Mouse (Mus musculus) heart, adult 18-20 months (tissue): ENCODE data around the gene Cox8c. TPM values are rescaled to one million over a fixed set of nuclear protein-coding genes. Genes with fewer than 3 reads are reported as not detected.
A peak's percentile ranks its signal among the peaks of the same experiment; 100 is the strongest.

ENCODE experiments used
- DNase-seq, 2 experiments: peaks; one replicate each; pipeline ENCODE4 v3.0.0; 2021 to 2022; ENCODE audit warnings: mixed read lengths in 1 of 2
- long read RNA-seq, 2 experiments: library from polyadenylated mRNA; stranded (forward); transcript quantifications; one replicate each; pipeline ENCODE4 v2.0.0; 2021
- total RNA-seq, 2 experiments: library from RNA; stranded (reverse); gene quantifications; 2 replicates each; pipeline ENCODE4 v1.2.3; 2021

Gene Cox8c
- not detected for total RNA-seq
- long read RNA-seq, experiment 1, result 0 reads
- long read RNA-seq, experiment 2, result 0 reads

DNA sequence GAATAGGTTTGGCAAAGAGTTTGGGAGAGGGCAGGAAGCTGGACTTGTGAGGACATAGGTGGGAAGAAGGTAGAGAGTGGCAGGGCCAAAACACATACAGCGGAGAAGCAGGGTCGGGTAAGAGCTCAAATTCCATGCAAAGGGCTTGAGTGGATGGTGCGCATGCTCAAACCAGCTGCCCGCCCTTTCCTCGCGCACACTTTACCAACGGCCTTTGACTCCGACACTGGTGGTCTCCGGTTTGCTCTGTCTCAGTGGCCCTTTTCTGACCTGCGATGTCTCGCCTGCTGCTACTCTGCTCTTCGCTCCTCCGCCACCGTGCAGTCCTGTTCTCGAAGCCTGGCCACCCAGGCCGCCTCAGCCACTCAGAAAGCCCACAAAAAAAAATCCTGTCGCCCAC is at the start of gene Cox8c:
Gene Cox8c, plus strand, starts transcription at position 226 of the 400 bp plus-strand sequence.
- no peak for DNase-seq

DNA sequence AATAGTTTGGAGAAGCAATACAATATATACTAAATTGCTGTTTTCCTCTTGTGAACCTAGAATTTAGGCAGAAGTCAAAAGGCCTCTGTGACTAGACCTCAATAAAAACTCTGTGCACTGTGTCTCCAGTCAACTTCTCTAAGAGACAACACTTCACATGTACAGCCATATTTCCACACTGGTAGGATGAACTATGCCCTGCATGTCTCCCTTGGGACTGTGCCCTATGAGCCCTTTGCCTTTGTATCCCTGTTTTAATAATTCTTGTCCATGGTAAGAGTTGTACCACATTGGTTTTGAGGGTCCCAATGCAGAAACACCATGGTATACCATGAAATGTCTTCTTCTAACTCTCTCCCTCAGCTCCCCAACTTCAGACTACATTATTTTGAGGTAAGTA is 38.3 kb upstream of the Cox8c start:
- DNase-seq, result no peak

DNA sequence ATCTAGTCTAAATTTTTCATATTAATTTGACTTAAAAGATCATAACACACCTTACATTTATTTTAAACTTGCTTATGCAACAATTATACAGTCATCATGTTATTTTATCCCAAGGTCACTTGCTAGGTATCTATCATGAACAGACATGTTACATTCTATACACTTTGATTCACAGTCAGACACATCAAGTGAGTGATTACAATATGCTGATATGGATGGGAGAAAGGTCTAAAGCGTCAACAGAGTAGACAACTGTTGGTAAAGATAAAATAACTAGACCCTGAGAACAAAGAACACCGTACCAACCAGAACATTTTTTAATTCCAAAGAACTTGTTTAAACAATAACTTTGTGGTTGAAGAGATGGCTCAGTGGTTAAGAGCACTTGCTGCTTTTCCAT is 29.3 kb upstream of the Cox8c start:
- no peak for DNase-seq

DNA sequence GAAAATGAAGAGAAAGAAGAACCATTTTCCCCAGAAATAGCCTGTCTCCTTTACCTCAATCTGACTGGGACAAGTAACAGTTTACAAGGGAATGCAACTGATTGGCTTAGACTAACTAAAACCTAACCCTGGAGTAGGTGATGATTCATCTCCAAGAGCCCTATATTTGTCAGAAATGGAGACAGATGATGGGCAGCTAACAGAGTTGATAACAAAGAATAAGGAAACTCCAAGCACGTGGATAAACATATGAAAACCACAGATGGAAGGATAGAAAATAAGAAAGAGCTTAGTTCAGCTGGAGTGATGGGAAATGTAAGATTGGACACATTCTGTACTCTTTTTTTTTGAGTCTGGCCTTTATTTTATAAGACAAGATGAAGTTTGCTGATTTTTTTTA is 28.6 kb upstream of the Cox8c start:
- no peak for DNase-seq

DNA sequence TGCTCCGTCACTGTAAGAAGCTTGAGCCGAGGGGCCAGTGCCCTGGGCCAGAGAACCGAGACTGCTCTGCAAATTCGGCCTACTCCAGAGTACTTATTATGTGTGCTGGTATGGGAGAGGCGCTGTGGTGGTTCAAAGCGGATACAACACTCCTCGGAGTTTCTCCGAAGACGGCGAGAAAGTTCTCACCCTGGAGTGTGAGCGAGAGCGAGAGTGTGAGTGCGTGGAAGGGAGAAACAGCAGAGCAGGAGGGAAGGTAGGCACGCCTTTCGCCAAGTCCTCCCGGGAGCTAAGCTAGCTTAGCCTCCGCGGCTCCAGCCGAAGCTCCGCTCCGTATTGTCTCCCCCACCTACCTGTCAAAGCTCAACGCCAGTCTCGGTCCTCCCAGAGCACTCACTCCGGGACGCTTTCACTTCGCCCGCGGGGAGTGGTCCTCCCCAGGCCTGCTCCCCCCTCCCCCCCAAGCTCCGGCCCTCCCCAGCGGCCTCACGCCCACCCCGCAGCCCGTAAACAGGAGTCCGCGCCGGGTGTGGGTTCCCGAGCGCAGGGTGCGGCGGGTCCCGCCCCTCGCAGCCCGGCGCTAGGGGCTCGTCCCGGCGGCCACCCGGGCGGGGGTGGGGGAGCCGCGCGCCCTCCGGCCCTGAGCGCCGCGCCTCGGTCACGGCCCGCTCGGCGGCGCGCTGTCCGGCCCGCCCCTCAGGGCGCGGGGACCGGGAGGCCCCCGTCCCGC is 21.6 kb upstream of the Cox8c start:
- peak; percentile 47 to 58 for DNase-seq

DNA sequence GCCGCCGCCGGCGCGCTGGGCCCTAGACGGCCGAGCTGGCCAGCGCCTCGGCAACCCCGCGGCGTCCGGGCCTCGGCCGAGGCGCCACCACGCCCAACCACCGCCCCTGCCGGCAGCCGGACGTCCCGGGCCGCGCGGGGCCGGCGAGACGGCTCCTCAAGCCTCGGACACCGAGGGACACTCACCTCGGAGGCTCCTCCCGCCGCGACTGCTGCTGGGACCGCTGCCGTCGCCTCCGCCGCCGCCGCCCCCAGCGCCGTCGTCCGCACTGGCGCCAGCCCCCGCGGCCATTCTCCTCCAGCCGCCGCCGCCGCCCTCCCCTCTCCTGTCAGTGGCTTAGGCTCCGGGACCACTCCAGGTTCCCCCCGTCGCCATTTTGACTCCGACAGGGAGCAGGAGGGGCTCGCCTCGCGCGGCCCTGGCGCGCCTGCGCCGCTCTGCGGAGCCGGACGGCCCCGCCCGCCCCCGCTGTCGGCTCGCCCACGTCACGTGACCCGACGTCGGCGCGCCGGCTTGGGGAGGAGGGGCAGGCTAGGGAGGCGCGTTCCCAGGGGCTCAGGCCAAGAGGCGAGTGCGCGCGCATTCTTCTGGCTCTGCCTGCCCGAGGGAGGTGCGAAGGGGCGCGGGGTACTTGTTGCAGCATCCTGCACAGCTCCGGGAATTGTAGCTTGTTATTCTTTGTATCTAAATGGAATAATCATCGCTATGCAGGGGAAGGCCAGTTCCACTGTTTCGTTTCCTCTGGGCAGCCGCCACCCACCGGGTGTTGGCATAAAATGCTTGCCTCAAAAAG is 20.9 kb upstream of the Cox8c start, which contains the start of gene Btbd7:
Gene Btbd7, minus strand, starts transcription at position 441 of the 793 bp plus-strand sequence.
- DNase-seq, result peak; percentile 98

DNA sequence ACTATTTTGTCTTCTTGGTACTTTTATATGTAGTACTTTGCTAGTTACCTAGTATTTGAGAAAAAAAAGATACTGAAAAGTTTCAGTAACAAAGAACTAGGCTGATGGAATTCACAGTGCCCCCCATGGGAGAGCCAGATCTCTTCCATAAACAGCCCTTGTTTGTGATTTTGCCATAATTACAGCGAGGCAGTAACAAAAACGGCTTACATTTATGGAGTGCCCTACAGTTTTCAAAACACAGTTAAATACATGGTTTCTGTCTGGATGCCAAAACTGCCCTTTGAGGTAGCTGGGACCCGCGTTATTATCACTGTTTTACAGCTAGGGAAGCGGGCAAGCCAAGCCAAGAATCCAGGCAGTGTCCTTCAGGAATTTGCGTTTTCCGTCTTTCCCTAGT is 20.2 kb upstream of the Cox8c start:
- DNase-seq, result peak; percentile 18 to 44

DNA sequence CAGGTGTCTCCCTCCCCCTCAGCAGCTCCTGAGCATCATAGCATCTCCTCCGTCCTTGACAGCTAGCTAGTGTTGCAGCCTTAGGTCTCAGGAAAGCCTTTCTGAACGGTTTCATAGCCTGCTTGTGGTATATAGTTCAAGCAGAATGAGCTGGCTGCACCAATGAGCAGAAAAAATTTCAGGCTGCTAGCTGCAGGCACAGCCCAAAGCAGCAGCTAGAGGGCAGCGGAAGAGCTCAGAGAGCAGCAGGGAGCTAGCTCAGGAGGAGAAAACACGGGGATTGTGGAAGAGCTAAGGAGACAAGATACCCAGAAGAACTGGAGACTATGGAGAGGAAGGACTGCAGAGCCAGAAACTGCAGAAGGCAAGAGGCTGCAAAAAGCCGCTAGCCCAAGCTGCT is 13.4 kb upstream of the Cox8c start:
- DNase-seq, result no peak

DNA sequence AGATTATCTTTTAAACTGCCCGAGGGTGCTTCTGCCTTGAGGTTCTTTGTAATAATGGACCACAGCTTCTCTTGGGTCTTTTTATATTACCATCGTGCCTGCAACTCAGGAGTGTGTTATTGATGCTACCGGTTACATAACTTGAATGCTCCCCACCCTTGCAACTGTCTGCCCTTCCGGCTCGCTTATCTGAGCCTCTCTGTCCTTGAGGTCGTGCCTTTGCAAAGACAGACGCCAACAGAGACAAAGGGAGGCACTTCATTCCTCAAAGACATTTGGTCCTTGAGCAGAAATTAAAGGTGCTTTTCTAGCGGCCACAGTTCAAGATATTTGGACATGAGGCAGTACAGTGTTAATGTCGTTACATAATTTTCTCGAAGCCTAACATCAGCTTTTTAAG is 11.8 kb upstream of the Cox8c start:
- DNase-seq, result no peak

DNA sequence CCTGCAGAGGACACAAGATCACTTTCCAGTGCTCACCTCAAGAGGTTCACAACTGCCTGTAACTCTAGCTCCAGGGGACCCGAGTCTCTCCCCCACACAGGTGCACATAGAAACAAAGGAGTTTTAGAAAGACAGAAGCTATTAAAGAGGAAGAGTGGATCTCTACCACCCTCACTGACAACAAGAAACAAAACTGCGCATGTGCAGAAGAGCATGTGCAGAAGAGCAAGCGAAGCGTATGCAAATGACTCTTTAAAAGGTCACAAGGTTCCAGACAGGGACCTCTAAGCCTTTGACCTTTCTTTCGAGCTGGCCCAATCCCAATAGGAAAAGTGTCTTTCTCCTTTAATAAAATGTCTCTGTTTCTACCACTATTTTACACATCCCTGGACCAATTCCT is 10.5 kb upstream of the Cox8c start:
- DNase-seq, result no peak

DNA sequence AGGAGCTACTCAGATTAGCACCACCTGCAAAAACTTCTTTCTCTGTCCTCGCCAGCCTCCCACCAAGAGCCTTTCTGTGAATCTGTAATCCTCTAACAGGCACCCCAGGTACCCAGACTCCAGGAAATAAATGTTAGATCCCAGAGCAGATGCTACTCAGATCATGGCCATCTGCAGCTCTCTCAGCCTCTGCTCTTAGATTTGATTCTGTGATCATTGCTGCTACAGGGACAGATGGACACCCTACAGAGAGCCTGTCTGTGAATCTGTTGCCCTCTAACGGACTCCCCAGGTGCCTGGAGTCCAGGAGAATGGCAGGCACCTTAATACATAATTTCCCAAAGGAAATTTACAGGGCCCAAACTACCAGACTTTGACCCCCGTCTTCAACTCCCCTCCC is 9.1 kb downstream of the Cox8c start:
- no peak for DNase-seq

DNA sequence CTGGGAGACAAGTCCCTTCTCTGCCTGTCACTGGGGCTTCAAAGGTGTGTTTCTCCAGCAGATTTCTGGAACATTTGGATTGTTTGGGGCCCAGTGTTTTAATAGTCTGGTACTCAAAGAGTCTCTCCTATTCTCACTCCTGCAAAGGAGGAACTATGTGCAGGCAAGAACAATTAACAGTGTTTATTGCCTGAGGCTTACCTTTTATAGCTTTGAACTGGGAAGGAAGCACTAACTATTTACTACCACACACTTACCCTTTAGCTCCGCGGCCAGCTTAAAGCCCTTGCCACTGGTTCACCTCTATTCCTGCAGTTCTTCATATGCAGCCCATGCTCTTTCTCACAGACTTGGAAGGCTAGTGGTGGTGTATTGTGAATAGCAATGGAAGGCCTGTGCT is 17.0 kb downstream of the Cox8c start:
- DNase-seq, result no peak

DNA sequence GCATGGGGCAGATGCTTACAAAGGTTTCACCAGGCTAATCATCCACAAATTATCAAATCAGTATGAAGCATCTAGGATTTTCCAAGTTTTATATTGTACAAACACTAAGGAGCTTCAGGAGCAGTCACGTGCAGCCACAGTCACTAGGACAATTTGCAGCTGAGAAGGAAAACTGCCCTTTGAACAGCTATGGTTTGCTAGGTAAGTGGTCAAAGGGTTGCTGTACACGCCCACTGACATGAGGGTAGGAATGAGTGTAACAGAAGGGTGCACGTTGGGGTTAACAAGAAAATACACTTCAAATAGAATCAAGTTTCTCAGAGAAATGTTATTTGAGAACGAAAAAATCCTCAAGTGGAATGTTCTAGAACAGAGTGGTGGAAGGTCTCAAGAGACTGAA is 30.6 kb downstream of the Cox8c start:
- no peak for DNase-seq

DNA sequence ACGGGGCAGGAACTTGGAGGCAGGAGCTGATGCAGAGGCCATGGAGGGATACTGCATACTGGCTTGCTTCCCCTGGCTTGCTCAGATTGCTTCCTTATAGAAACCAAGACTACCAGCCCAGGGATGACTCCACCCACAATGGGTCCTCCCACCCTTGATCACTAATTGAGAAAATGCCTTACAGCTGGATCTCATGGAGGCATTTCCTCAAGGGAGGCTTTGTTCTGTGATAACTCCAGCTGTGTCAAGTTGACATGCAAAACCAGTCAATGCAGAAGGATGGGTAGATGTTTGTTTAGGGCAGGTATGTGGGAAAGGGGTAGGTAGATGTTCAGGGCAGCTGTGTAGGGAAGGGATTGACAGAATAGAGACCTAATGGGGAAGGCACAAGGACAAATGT is 31.2 kb downstream of the Cox8c start:
- no peak for DNase-seq

DNA sequence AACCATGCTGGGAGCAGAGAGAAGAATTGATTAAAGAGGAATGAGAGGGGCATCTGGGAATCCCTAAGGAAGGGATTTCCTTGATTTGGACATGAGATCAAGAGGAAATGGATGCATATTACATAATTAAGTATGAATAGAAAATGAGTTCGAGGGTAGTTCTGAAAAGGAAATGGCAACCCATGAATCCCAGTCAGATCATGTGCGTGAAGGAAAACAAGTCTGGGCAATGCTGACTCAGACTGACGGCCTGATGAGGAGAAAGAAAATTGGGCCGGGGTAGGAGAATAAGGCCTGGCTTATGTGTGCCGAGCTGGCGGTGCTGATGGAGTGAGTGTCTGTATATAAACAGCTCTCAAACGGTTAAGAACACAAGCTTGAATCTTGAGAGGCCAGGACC is 31.7 kb downstream of the Cox8c start:
- no peak for DNase-seq

DNA sequence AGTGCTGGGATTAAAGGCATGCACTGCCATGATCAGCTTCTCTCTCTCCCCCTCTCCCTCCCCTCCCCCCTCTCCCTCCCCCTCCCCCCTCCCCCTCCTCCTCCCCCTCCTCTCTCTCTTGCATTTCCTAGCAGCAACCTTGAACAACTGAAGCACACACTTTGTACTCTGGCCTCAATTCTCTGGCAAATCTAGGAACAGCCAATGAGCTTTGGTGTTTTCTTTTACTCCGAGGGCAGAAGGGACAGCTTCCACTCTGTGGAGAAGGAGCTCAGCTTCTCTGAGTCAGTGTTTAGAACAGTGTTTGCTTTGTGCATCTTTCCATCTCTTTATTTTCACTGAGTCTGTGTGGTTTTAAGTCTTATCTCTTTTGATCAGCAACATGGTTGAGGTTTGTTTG is 36.8 kb downstream of the Cox8c start:
- DNase-seq, result no peak

DNA sequence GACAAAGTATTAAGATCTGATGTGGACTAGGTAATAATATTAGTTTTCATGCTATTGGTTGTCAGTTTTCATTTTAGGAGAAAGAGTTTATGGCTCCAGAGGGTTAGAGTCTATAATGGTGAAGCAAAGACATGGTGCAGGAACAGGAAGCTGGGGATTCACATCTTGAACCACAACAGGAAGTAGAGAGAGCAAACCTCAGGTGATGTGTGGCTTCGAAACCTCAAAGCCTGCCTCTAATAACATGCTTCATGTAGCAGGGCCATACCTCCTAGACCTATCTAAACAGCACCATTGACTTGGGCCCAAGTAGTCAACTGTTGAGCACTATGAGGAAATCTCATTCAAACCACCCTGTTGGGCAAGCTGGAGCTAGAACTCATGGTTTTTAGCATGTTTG is 46.5 kb downstream of the Cox8c start:
- DNase-seq, result no peak

DNA sequence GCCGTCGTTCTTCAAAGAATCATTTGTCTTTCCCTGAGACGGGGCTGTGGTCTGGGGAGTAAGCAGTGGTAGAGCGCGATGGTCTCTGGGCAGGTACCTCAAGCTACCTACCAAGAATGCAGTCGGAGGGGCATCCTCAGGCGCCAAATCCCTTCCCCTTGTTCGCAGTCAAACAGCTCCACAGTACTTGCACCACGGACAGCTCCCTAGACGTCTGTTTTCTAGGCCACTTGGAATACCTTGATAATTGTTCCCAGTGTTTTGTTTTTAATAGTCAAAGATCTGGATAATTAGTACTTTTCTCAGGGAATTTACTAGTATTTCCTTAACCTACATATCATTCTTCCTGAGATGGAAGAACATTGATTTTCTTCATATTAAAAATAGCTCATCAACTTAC is 48.7 kb downstream of the Cox8c start:
- no peak for DNase-seq

DNA sequence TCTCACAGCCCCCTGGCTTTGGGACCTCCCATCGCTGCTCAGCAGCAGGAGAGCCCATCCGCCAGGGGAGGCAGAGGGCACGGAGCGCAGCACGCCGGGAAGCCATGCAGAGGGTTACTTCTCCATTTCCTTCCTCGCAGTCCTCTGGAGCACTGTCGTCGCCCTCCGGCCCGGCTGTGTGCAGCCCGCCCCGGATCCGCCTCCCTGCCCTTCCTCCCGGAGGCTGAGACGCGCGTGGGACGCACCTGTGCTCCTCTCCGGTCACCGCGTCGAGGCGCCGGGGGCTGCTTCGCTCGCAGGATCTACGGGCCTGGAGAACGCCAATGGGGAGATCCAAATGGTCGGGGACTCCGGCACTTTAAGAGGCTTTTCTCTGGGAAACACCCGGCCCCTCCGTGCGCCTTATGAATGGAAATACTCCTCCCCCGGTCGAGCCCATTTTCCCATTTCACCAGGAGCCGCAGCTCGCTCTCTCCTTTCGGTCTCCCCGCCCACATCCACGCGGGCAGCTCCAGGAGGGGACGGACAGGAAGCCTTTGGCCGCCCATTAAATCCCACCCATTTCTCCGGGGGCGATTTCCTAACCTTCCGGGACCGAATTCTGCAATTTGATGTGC is 49.8 kb downstream of the Cox8c start, which contains the start of gene Unc79:
Gene Unc79, plus strand, starts transcription at position 82 of the 617 bp plus-strand sequence.
- peak in 1 of 2 experiments; percentile 17 for DNase-seq

DNA sequence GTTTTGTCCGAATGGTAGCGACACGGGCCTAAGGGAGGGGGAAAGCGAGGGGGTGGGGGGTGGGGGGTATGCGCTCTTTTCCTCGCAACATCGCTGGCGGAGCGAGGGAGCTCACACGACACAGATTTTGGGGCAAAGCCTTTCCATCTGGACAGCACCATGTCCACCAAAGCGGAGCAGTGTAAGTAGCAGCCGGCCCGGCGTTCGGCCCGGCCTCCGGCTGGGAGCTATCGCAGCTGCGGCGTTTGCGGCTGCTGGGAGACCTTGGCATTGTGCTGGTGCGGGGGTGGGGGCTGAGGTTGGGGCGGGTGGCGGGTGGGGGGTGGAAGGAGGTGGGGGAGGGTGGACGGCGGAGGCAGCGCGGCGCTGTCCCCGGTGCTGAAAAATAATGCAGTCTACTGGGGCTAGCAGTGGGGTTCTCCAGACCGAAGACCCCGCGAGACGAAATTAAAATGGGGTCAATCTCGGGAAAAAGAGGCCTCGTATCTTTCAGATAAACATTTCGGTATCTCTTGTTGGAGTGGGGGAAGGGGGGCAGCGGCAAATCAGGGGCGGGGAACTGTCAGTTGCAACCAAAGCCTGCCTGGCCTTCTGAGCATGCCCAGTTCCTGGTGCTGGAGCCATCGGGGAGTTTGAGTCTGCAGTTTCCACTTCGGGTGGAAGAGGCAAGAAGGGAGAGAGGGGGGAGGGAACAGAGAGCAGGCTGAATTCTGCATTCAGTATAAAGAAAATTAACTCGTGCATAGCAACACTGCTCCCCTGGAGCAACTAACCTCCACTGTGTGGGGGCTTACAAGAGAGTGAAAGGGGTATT is 50.5 kb downstream of the Cox8c start:
- peak; percentile 5 to 38 for DNase-seq
